12 mouse cellular contexts compared by ENCODE assay signal in genomic region chr12:107808158-107808715, GRCm38 (mm10).
DNase-seq lines count a peak whose midpoint lies in the region; ATAC-seq and TF ChIP-seq lines count a peak whose summit lies in the region.
"Had no signal": no experiment of that assay in that cellular context is flagged by ENCODE, and none has a peak within 500 bp of the region (broad histone marks: within the 10 kb centered on the region; RNA-seq: fewer than 3 reads in every experiment).

No protein-coding gene starts in this region.

- peak overlapping the region; percentile 37 for H3K4me2 ChIP-seq in limb, embryonic 11.5 days (ENCODE audit: low read depth, severe bottlenecking)
- H3K4me2 ChIP-seq in liver, embryonic 12.5 days: no peak overlapping the region
- H3K4me2 ChIP-seq: hindbrain, embryonic 12.5 days had no signal

- H3K9ac ChIP-seq in limb, embryonic 11.5 days (ENCODE audit: low read length): no peak overlapping the region
- H3K9ac ChIP-seq in liver, embryonic 12.5 days: no peak overlapping the region
- H3K9ac ChIP-seq: hindbrain, embryonic 12.5 days had no signal

- no peaks in the 10 kb centered on the region for H3K36me3 ChIP-seq in forebrain, embryonic 10.5 days (replicated peaks)
- H3K36me3 ChIP-seq in limb, embryonic 11.5 days (ENCODE audit: control insufficient read depth, insufficient read depth, low read length): no peaks in the 10 kb centered on the region
- H3K36me3 ChIP-seq in liver, embryonic 12.5 days: no peaks in the 10 kb centered on the region
- H3K36me3 ChIP-seq: hindbrain, embryonic 12.5 days had no signal

- H3K9me3 ChIP-seq in forebrain, embryonic 10.5 days: no peaks in the 10 kb centered on the region
- H3K9me3 ChIP-seq in limb, embryonic 11.5 days (ENCODE audit: control insufficient read depth, low read length): no peaks in the 10 kb centered on the region
- no peaks in the 10 kb centered on the region for H3K9me3 ChIP-seq in liver, embryonic 12.5 days (replicated peaks)
- H3K9me3 ChIP-seq: hindbrain, embryonic 12.5 days had no signal

- H3K4me3 ChIP-seq in forebrain, embryonic 10.5 days: no peak overlapping the region
- H3K4me3 ChIP-seq in limb, embryonic 11.5 days (ENCODE audit: low read depth, low read length): no peak overlapping the region
- no peak overlapping the region for H3K4me3 ChIP-seq in liver, embryonic 12.5 days
- H3K4me3 ChIP-seq: hindbrain, embryonic 12.5 days had no signal

- DNase-seq in gastrocnemius, postnatal 10 days: peak; percentile 8
- no peak for DNase-seq in gastrocnemius, postnatal 4 days (ENCODE audit: low spot score in 2 of 2)
- no peak for DNase-seq in Patski (ENCODE audit: low read depth, low spot score)
- no peak for DNase-seq in forebrain, embryonic 10.5 days (ENCODE audit: extremely low spot score, low spot score)
- DNase-seq in limb, embryonic 11.5 days (ENCODE audit: low spot score): peak; percentile 69
- DNase-seq in right cerebral cortex, postnatal 25 days: no peak
- DNase-seq: adrenal gland, adult 8-10 months; kidney, adult 11 months; midbrain, embryonic 14.5 days had no signal

- H3K4me1 ChIP-seq in forebrain, embryonic 10.5 days: peaks cover 39% of the 10 kb centered on the region
- H3K4me1 ChIP-seq in limb, embryonic 11.5 days (ENCODE audit: control insufficient read depth, insufficient read depth, low read length): peaks cover 23% of the 10 kb centered on the region
- H3K4me1 ChIP-seq in liver, embryonic 12.5 days: no peaks in the 10 kb centered on the region

- no peaks in the 10 kb centered on the region for H3K27me3 ChIP-seq in Patski
- H3K27me3 ChIP-seq in forebrain, embryonic 10.5 days (ENCODE audit: poor library complexity, severe bottlenecking): peaks cover 25% of the 10 kb centered on the region
- H3K27me3 ChIP-seq in limb, embryonic 11.5 days (ENCODE audit: control insufficient read depth, insufficient read depth, low read length): no peaks in the 10 kb centered on the region
- H3K27me3 ChIP-seq in liver, embryonic 12.5 days (replicated peaks): peaks cover 15% of the 10 kb centered on the region; the same call in 1 of the 2 replicates

- peak overlapping the region; percentile 80 for H3K27ac ChIP-seq in forebrain, embryonic 10.5 days
- peak overlapping the region; percentile 31 for H3K27ac ChIP-seq in limb, embryonic 11.5 days (replicated peaks; ENCODE audit: low read depth, low read length)
- H3K27ac ChIP-seq in liver, embryonic 12.5 days: no peak overlapping the region
- H3K27ac ChIP-seq: hindbrain, embryonic 12.5 days had no signal

- in situ Hi-C loops in Patski (cut with MboI; ENCODE audit: low pct_unique_long_range_greater_than_20kb): loop anchor here (10.0 kb wide), 1 partner anchor 187 kb away; no protein-coding TSS in a partner anchor

- peak; percentile 8 for ATAC-seq in Patski
- ATAC-seq in limb, embryonic 11.5 days (ENCODE audit: insufficient number of reproducible peaks, low FRiP score, low TSS enrichment, low read depth): 0 out of 2 replicates have a peak, but pooled peaks have one; percentile 14
- no peak for ATAC-seq in frontal cortex, adult (ENCODE audit: low TSS enrichment)
- ATAC-seq in liver, embryonic 12.5 days: no peak

- CTCF ChIA-PET in Patski (lab: Charles Lee): no interaction called here

- POLR2A ChIA-PET in Patski (lab: Charles Lee): interaction anchor here (0.5 kb wide), 1 partner anchor 1679 kb away, joined by 5 read pairs; no protein-coding TSS in a partner anchor

- TF ChIP-seq CTCF in Patski (IDR thresholded peaks at IDR 0.05): no peak

- WGBS in forebrain, embryonic 10.5 days: 43% methylated on average over 9 of the region's 9 CpGs
- WGBS in limb, embryonic 11.5 days: 19% methylated on average over 9 of the region's 9 CpGs
- WGBS in liver, embryonic 12.5 days (ENCODE audit: insufficient replicate concordance): 29% methylated on average over 9 of the region's 9 CpGs

Comparison
In these comparisons a context has a peak if more than half of its experiments do, and no peak if none do; other contexts are left out.
1. DNase-seq: peak in gastrocnemius, postnatal 10 days (single experiment) and limb, embryonic 11.5 days (single experiment); none in gastrocnemius, postnatal 4 days (0 of 2), Patski (single experiment), forebrain, embryonic 10.5 days (single experiment) and right cerebral cortex, postnatal 25 days (single experiment).
2. ATAC-seq: peak in Patski (single experiment) and limb, embryonic 11.5 days (single experiment); none in frontal cortex, adult (single experiment) and liver, embryonic 12.5 days (single experiment).